Comparison of ENCODE assay signal across 18 mouse cellular contexts in genomic region chr4:32432945-32433344, GRCm38 (mm10).
DNase-seq lines count a peak whose midpoint lies in the region; ATAC-seq lines count a peak whose summit lies in the region.
"Had no signal": no experiment of that assay in that cellular context is flagged by ENCODE, and none has a peak within 500 bp of the region (broad histone marks: within the 10 kb centered on the region; RNA-seq: fewer than 3 reads in every experiment).

No protein-coding gene starts in this region.

- no peak overlapping the region for H3K27ac ChIP-seq in heart, embryonic 10.5 days
- peak overlapping the region; percentile 61 for H3K27ac ChIP-seq in forebrain, embryonic 16.5 days (ENCODE audit: low read length)
- peak overlapping the region; percentile 57 for H3K27ac ChIP-seq in hindbrain, embryonic 16.5 days (ENCODE audit: low read depth, low read length)
- no peak overlapping the region for H3K27ac ChIP-seq in liver, embryonic 11.5 days (ENCODE audit: low read depth, low read length)
- H3K27ac ChIP-seq: kidney, postnatal 0 days; layer of hippocampus, adult 2 months; limb, embryonic 10.5 days; liver, embryonic 12.5 days; lung, embryonic 15.5 days; stomach, postnatal 0 days had no signal

- H3K4me1 ChIP-seq in heart, embryonic 10.5 days = peaks cover 35% of the 10 kb centered on the region
- peaks cover 66% of the 10 kb centered on the region for H3K4me1 ChIP-seq in forebrain, embryonic 16.5 days (replicated peaks; ENCODE audit: control insufficient read depth, insufficient read depth, low read length)
- H3K4me1 ChIP-seq in hindbrain, embryonic 16.5 days (ENCODE audit: control insufficient read depth, insufficient read depth, low read depth, low read length) = peaks cover 41% of the 10 kb centered on the region
- H3K4me1 ChIP-seq in liver, embryonic 11.5 days (replicated peaks; ENCODE audit: control insufficient read depth, insufficient read depth, low read length) = no peaks in the 10 kb centered on the region
- H3K4me1 ChIP-seq: liver, embryonic 12.5 days had no signal

- WGBS in heart, embryonic 10.5 days = 72% methylated on average over 6 of the region's 6 CpGs
- 20% methylated on average over 6 of the region's 6 CpGs for WGBS in forebrain, embryonic 16.5 days
- WGBS in hindbrain, embryonic 16.5 days = 31% methylated on average over 6 of the region's 6 CpGs
- 75% methylated on average over 6 of the region's 6 CpGs for WGBS in liver, embryonic 11.5 days

- H3K9me3 ChIP-seq in heart, embryonic 10.5 days = no peaks in the 10 kb centered on the region
- no peaks in the 10 kb centered on the region for H3K9me3 ChIP-seq in forebrain, embryonic 16.5 days (ENCODE audit: control insufficient read depth, low read length)
- H3K9me3 ChIP-seq in hindbrain, embryonic 16.5 days (ENCODE audit: control insufficient read depth, low read length) = no peaks in the 10 kb centered on the region
- H3K9me3 ChIP-seq in liver, embryonic 11.5 days (ENCODE audit: control insufficient read depth, low read length) = no peaks in the 10 kb centered on the region
- H3K9me3 ChIP-seq: G1E; limb, embryonic 10.5 days; liver, embryonic 12.5 days; lung, embryonic 15.5 days had no signal

- H3K4me2 ChIP-seq in forebrain, embryonic 16.5 days (ENCODE audit: low read length) = no peak overlapping the region
- no peak overlapping the region for H3K4me2 ChIP-seq in hindbrain, embryonic 16.5 days (ENCODE audit: low read length)
- no peak overlapping the region for H3K4me2 ChIP-seq in liver, embryonic 11.5 days
- H3K4me2 ChIP-seq: heart, embryonic 11.5 days; liver, embryonic 12.5 days; lung, embryonic 15.5 days had no signal

- ATAC-seq in forebrain, embryonic 16.5 days = no peak
- ATAC-seq in hindbrain, embryonic 16.5 days = no peak
- no peak for ATAC-seq in liver, embryonic 11.5 days (replicated peaks; ENCODE audit: low FRiP score)
- ATAC-seq in megakaryocyte, adult 5-6 weeks (ENCODE audit: poor library complexity, severe bottlenecking) = no peak
- ATAC-seq: intestine, postnatal 0 days; liver, embryonic 12.5 days had no signal

- H3K27me3 ChIP-seq in heart, embryonic 10.5 days (ENCODE audit: insufficient read depth, poor library complexity, severe bottlenecking) = no peaks in the 10 kb centered on the region
- H3K27me3 ChIP-seq in forebrain, embryonic 16.5 days (replicated peaks; ENCODE audit: control insufficient read depth, insufficient read depth, low read length) = no peaks in the 10 kb centered on the region
- H3K27me3 ChIP-seq in hindbrain, embryonic 16.5 days (replicated peaks; ENCODE audit: control insufficient read depth, insufficient read depth, low read length) = no peaks in the 10 kb centered on the region
- no peaks in the 10 kb centered on the region for H3K27me3 ChIP-seq in liver, embryonic 11.5 days (replicated peaks; ENCODE audit: control insufficient read depth, insufficient read depth, low read length)
- H3K27me3 ChIP-seq: lung, embryonic 15.5 days had no signal

- no peak overlapping the region for H3K9ac ChIP-seq in forebrain, embryonic 16.5 days (replicated peaks; ENCODE audit: low read depth, low read length)
- H3K9ac ChIP-seq in hindbrain, embryonic 16.5 days (ENCODE audit: low read depth, low read length) = no peak overlapping the region
- no peak overlapping the region for H3K9ac ChIP-seq in liver, embryonic 11.5 days (ENCODE audit: low read depth, low read length)
- H3K9ac ChIP-seq: liver, embryonic 12.5 days; lung, embryonic 15.5 days had no signal

- peak; percentile 16 for DNase-seq in heart, adult 11 months
- DNase-seq in heart, embryonic 10.5 days (ENCODE audit: low spot score) = no peak
- DNase-seq in Muller cell, postnatal 12 days (ENCODE audit: inconsistent ontology term) = peak; percentile 40
- no peak for DNase-seq in liver, embryonic 11.5 days (ENCODE audit: low spot score)
- no peak for DNase-seq in heart, postnatal 4 days
- DNase-seq: gastrocnemius, postnatal 25 days had no signal

- H3K4me3 ChIP-seq in heart, embryonic 10.5 days = no peak overlapping the region
- H3K4me3 ChIP-seq in forebrain, embryonic 16.5 days (replicated peaks; ENCODE audit: low read length) = no peak overlapping the region
- no peak overlapping the region for H3K4me3 ChIP-seq in hindbrain, embryonic 16.5 days (ENCODE audit: low read length)
- no peak overlapping the region for H3K4me3 ChIP-seq in liver, embryonic 11.5 days (ENCODE audit: low read depth, low read length)
- H3K4me3 ChIP-seq: layer of hippocampus, adult 2 months; limb, embryonic 10.5 days; liver, embryonic 12.5 days; lung, embryonic 15.5 days had no signal

- no peaks in the 10 kb centered on the region for H3K36me3 ChIP-seq in heart, embryonic 10.5 days
- no peaks in the 10 kb centered on the region for H3K36me3 ChIP-seq in forebrain, embryonic 16.5 days (ENCODE audit: control insufficient read depth, insufficient read depth)
- no peaks in the 10 kb centered on the region for H3K36me3 ChIP-seq in hindbrain, embryonic 16.5 days (ENCODE audit: control insufficient read depth, insufficient read depth, low read length)
- H3K36me3 ChIP-seq in liver, embryonic 11.5 days (ENCODE audit: control insufficient read depth, insufficient read depth, low read length) = no peaks in the 10 kb centered on the region
- H3K36me3 ChIP-seq: G1E; liver, embryonic 12.5 days; lung, embryonic 15.5 days had no signal

Comparison
In these comparisons a context has a peak if more than half of its experiments do, and no peak if none do; other contexts are left out.
1. DNase-seq: peak in heart, adult 11 months (single experiment) and Muller cell, postnatal 12 days (single experiment); none in heart, embryonic 10.5 days (single experiment), liver, embryonic 11.5 days (single experiment) and heart, postnatal 4 days (single experiment).
2. H3K27ac ChIP-seq: peak in forebrain, embryonic 16.5 days (single experiment) and hindbrain, embryonic 16.5 days (single experiment); none in heart, embryonic 10.5 days (single experiment) and liver, embryonic 11.5 days (single experiment).